Mouse (Mus musculus): ENCODE data around the gene Gm12117. TPM values are rescaled to one million over a fixed set of nuclear protein-coding genes. Genes with fewer than 3 reads are reported as not detected.

Gene Gm12117
- under 1 TPM; 0.56 to 0.77 TPM for total RNA-seq (2021)

- DNase-seq (ENCODE audit: extremely low spot score in 1 of 2, low spot score in 2 of 2) = no peak
Measured at GRCm38 (mm10) chr11:33276637-33277036, at the start of gene Gm12117. Gm12117 (minus strand) TSS chr11:33276737.

DNA sequence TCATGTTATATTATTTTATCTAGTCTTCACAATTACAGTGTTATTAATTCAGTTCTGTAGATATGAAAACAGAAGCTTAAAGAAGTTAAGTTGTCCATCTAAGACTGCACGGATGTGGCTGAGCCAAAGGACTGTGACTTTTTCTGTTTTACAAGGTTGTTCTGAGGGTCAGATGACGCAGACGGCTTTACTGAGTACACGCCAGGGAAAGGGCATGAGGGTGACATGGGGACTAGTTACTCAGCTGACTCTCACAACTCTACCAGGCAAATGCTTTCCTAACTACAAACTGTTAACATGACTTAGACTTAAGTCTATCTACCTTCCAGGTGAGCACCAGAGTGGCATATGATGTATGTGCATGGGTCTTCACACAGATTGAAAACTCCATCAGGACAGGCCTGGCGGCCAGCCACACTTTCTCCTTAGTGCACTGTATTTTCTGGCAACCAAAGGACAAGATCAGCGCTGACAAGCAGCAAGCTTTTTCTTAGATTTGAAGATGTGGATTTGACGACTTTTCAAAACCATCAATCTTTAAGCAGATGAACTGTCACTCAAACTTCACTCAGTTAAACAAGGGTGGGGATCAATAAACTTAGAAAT is 42.6 kb upstream of the Gm12117 start:
- intact Hi-C loops (cut with DNase I) = no loop called here
- DNase-seq (ENCODE audit: extremely low spot score in 1 of 2, low spot score in 2 of 2) = no peak

More at GRCm38 (mm10) chr11:33276637-33277036, at the start of gene Gm12117:
- intact Hi-C loops (cut with DNase I) = no loop called here

GRCm38 (mm10) chr11:33309566-33309965 is 33.0 kb upstream of the Gm12117 start:
- no peak for DNase-seq (ENCODE audit: extremely low spot score in 1 of 2, low spot score in 2 of 2)
- intact Hi-C loops (cut with DNase I) = no loop called here

DNA sequence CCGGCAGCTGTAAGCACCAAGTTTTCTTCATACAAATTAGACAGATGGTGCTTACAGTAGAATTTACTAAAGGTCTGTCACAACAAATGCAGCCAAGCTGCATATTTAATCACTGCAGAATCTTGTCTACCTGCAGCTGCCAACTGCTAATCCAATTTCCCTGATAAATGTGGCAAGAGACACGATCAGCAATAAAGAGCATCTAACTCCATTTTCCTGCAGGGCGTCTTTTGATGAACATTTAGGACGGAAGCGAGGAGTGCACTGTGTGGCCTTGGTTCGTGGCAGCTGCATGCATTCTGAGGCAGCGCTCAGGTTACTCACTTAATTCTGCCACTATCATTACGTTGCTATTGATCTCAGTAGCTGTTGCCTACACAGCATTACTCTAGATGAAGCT is 24.3 kb upstream of the Gm12117 start:
- no peak for DNase-seq (ENCODE audit: extremely low spot score in 1 of 2, low spot score in 2 of 2)
- intact Hi-C loops (cut with DNase I) = no loop called here

DNA sequence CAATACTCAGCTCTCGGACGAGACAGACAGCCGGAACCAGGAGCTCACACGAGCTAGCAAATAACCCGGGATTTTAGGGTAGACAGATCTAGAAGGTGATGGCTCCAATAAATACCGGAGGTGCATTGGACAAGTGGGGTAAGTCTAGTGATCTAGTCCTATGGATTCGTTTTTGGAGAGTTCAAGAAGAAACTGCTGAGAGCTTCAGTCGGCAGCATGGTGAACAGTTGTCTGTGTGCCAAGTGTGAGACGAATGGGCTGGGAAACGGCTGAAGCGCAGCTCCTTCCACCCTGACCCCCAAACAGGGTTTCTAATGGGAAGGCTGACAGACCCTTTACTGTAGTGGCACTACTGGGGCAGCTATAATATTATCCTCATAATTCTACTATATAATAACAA is 22.8 kb upstream of the Gm12117 start:
- intact Hi-C loops (cut with DNase I) = loop anchor here (5.0 kb wide), 1 partner anchor 122 kb away; no protein-coding TSS in a partner anchor
- DNase-seq (ENCODE audit: extremely low spot score in 1 of 2, low spot score in 2 of 2) = no peak

DNA sequence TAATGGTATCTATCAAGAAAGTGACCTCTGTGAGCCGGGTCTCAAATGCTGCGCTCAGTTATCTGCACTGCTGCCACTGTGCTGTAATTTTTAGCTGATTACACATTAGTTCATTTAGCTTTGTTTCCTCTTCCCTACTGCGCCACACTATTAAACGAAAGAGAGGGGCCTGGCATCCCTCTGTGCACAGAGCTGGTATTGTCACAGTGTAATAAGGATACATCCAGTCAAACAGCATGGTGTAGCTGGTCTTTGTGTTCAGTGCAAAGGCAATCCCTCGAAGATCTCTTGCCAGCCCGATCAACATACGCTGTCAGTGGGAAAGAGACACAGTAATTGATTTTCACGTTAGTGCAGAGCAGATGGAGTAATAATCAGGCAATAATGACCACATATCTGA is 20.6 kb upstream of the Gm12117 start:
- DNase-seq (ENCODE audit: extremely low spot score in 1 of 2, low spot score in 2 of 2) = no peak
- intact Hi-C loops (cut with DNase I) = loop anchor here (5.0 kb wide), 1 partner anchor 120 kb away; no protein-coding TSS in a partner anchor

GRCm38 (mm10) chr11:33295422-33295821 is 18.9 kb upstream of the Gm12117 start:
- intact Hi-C loops (cut with DNase I) = loop anchor here (5.0 kb wide), 1 partner anchor 118 kb away; no protein-coding TSS in a partner anchor
- no peak for DNase-seq (ENCODE audit: extremely low spot score in 1 of 2, low spot score in 2 of 2)

DNA sequence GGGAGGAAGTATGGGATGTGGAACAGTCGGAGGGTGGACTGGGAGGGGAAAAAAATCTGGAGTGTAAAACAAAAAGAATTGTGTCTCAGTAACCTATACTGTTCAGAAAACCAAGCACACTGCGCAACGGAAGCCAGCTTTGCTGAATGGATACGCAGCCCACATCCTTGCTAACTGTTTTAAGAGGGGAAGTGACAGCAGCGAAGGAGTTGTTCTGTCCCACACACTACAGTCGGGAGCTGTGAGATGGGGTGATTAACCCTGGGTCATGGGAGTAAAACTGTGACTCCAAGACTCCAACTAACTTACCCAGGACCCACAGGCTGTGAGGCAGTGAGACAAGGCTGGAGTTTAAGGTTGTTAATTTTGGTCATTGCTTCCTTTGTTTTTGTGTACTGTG is 17.5 kb upstream of the Gm12117 start:
- intact Hi-C loops (cut with DNase I) = no loop called here
- no peak for DNase-seq (ENCODE audit: extremely low spot score in 1 of 2, low spot score in 2 of 2)

- intact Hi-C loops (cut with DNase I) = no loop called here
- DNase-seq (ENCODE audit: extremely low spot score in 1 of 2, low spot score in 2 of 2) = no peak
Measured at GRCm38 (mm10) chr11:33278571-33278970, 2.0 kb upstream of the Gm12117 start.

DNA sequence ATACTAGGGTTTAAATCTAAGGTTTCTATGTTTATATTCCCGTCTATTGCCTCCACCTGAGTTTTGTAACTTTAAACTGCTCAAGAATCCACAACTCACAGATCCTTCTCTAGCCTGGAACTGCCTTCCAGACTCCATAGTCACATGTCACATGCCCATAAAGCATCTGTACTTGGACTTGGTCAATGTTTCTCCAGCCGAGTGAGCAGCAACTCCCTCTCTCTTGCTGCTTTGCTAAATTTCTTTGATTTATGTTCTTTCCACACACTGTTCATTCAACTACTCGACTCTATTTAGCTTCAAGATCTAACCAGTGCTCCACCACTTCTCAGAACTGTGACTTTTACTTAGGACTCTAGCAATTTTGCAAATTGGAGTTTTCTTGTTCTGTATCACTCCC is 1.7 kb downstream of the Gm12117 start:
- intact Hi-C loops (cut with DNase I) = no loop called here
- DNase-seq (ENCODE audit: extremely low spot score in 1 of 2, low spot score in 2 of 2) = no peak

DNA sequence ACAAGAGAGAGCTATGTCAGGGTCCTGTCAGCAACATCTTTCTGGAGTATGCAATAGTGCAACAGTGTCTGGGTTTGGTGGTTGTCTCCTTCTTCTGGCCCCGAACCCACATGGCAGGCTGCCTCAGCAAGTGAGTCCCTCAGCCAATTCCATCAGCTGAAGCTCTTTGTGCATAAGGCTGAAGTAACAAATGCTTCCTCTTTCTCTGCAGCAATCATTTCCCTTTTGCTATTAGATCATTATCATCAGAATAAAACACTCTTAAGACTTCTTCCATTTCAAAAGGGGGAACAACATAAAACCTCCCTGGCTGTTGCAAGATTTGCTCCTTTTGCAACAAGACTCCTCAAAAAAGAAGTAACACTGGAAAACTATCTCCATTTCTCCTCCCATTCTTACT is 2.2 kb downstream of the Gm12117 start:
- intact Hi-C loops (cut with DNase I) = no loop called here
- DNase-seq (ENCODE audit: extremely low spot score in 1 of 2, low spot score in 2 of 2) = no peak

GRCm38 (mm10) chr11:33240295-33240694 is 36.2 kb downstream of the Gm12117 start:
- no peak for DNase-seq (ENCODE audit: extremely low spot score in 1 of 2, low spot score in 2 of 2)
- intact Hi-C loops (cut with DNase I) = no loop called here

DNA sequence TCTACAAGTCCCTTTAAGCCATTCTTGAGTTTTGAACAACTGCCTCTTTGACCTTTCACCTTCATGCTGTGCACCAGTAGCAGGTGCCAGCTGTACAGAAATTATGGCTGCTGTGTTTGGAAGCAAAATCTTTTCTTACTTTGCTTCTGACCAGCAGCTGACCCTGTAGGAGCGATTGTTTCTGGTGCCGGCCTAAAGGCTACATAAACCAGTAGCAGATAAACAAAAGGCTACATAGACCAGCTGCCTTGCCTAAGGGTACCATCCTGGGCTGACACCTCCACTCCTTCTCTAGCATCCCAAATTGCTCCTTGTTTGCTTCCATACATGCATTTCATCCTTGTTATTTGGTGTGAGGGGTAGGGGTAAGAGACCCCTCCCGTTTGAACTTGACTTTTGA is 42.4 kb downstream of the Gm12117 start:
- intact Hi-C loops (cut with DNase I) = no loop called here

DNA sequence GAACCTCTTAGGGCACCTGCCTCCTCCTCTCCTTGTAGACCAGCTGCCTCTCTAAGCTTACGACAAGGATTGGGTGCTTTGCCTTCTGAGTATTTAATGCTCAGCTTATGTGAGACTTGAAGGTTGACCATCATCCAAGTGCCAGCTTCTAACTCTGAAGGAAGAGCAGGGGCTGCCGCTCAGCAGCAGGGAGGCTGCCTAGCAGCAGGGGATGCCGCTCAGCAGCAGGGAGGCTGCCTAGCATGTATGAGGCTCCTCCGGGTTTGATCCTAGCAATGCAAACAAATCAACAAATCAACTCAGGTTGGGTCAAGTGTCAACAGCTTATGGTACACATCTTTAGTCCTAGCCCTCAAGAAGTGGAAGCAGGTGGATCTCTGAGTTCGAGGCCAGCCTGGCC is 44.5 kb downstream of the Gm12117 start:
- intact Hi-C loops (cut with DNase I) = no loop called here
- no peak for DNase-seq (ENCODE audit: extremely low spot score in 1 of 2, low spot score in 2 of 2)

More for the DNA sequence above, 42.4 kb downstream of the Gm12117 start:
- no peak for DNase-seq (ENCODE audit: extremely low spot score in 1 of 2, low spot score in 2 of 2)

DNA sequence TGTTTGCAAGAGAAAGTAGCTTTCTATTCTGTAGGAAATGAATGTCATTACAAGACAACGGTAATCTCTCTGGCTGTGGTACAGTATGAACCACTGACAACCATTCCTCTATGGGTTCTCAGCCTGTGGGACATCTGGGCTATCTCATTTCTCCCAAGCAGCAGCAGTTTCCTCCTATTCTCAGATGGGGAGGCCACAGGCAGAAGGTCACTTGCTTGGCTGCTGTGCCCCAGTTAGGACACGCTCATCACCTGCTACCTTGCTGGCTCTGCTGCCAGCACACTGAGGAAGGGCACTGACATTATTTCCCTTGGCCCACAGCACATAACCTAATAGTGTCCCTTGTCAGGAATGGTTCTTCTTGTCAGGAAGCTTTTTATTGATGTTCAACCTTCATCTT is 48.4 kb downstream of the Gm12117 start:
- no peak for DNase-seq (ENCODE audit: extremely low spot score in 1 of 2, low spot score in 2 of 2)
- intact Hi-C loops (cut with DNase I) = no loop called here

DNA sequence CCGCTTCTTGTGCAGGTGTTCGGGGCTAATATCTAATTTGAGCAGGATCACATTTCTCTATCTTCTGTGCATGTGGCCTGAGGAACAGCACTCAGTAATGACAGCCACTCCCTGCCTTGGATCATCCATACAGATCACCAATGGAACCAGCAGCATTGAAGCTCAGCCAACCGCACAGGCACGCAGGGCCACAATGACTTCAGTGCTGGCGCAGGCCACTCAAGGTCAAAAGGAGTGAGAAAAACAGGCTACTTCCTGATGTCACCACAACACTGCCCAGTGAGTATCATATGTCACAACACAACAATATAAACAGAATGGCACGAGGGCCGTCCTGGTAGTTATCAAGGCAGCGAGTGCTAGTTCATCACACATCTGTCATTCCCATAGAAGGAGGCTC is 50.0 kb downstream of the Gm12117 start:
- no peak for DNase-seq (ENCODE audit: extremely low spot score in 1 of 2, low spot score in 2 of 2)
- intact Hi-C loops (cut with DNase I) = no loop called here

Other genes starting within 250 kb of the Gm12117 start
- 1 to 10 TPM; 5.8 to 7.0 TPM for gene Fgf18, start 129.3 kb downstream of the Gm12117 start, total RNA-seq (2021)
- gene Npm1, start 113.5 kb downstream of the Gm12117 start, total RNA-seq (2021) = 100 to 1,000 TPM; 202 to 219 TPM
- gene Tlx3, start 73.1 kb downstream of the Gm12117 start, total RNA-seq (2021) = not detected
- gene Ranbp17, start 237.0 kb upstream of the Gm12117 start, total RNA-seq (2021) = 10 to 100 TPM in 1 of 2 experiments, 1 to 10 TPM in 1; 9.6 to 10.8 TPM

All from left cerebral cortex, postnatal 10 days (tissue).